Mouse (Mus musculus): ENCODE measurements around the gene Mtln.

The Mtln gene

DNA sequence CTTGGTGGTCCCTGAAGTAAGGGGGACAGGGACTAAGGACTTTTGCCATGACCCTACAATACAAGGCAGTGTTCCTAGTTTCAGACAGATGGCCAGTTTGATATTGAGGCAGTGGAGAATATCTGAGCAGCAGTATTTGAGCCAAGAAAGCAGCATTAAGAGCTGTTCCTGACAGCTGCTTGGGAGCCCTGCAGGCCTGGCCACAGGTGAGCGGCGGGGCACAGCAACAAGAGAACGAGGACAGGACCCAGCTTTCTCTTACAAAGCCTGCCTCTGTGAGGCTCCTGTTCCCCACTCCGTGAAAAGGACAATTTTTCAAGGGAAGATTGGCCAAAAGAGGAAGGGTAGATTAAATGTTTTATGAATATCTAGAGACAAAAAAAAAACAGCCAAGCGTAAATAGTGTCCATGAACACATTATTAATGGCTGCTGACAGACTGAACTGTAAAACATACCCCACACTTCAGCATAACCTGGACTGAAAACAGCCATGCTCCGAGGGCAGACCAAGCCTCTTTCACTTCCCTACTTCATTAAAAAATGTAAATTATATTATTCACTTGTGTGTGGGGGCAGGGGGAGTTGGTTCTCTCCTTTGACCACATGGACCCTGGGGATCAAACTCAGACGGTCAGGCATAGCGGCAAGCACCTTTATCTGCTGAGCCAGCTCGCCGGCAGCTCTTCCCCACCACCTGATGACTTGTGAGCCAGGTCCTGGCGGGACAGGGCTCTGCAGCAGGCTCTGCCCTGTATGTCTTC, 40.3 kb downstream of the Mtln start:
- no peak for DNase-seq

DNA sequence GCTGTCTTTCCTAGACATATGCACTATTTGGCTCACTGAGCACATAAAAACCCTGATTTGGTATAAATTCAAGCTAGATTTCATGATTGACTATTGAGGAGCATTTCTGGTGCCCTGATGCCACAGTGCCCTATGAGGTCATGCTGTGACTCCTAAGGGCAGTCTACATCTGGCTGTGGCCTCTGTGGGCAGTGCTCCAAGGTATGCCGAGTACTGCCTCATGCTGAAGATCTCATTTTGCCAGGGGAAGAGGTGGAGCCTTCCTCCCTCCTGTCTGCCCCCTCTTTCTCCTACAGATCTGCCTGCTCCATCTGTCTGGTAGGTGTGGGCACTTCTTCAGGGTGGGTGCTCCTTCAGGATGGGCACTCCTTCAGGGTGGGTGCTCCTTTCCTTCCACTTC, 42.9 kb downstream of the Mtln start:
- DNase-seq = no peak

DNA sequence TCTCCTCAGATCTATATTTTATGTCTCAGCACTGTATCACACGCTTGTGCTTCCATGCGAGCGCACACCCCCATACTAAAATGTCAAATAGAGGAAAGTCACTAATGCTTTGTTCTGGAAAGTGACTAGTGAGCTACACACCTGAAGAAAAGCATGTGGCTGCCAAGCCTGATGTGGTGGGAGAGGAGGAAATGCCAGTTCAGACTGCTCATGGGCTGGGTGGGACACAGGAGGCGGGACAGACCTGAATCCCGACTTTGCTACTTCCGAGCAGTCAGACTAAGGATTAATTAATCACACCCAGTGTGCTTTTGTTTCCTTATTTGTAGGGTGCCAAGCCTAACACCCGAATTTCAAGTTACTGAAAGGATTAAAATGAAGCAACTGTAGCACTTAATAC, 44.0 kb downstream of the Mtln start:
- DNase-seq = no peak

DNA sequence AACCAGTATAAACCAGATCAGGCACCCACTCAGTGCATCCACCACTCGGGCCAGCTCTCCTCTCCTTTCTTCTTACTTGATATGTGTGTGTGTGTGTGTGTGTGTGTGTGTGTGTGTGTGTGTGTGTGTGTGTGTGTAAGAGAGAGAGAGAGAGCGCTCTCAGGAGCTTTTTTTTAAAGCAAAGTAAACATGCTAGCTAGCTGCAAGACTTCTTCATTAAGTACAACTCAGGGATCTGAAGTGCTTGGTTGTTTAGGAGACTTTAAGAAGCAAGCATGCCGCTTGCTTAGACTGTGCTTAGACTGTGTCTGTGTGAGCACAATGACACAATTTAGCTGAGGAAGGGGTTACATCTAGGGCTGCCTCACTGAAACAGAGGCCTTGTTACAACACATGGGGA, 49.7 kb downstream of the Mtln start:
- DNase-seq = no peak

Measured in lung, postnatal 10 days (tissue).